Mouse (Mus musculus) kidney, adult 2 months (tissue): ENCODE measurements around the gene Timp3.

Experiments
- CTCF ChIP-seq: fragments of 200-500 bp; conservative IDR thresholded peaks from 2 replicates; pipeline ENCODE4 v1.5.1; 2011; ENCODE audit warnings: low read depth, mild to moderate bottlenecking, control low read depth, low read length, moderate library complexity, mixed read lengths; ENCODE audit not compliant: insufficient read depth, insufficient read length
- POLR2A ChIP-seq: fragments of 200-500 bp; IDR thresholded peaks from one replicate; pipeline ENCODE4 v1.6.1; 2011; ENCODE audit warnings: low read depth, low read length, control low read depth

DNA sequence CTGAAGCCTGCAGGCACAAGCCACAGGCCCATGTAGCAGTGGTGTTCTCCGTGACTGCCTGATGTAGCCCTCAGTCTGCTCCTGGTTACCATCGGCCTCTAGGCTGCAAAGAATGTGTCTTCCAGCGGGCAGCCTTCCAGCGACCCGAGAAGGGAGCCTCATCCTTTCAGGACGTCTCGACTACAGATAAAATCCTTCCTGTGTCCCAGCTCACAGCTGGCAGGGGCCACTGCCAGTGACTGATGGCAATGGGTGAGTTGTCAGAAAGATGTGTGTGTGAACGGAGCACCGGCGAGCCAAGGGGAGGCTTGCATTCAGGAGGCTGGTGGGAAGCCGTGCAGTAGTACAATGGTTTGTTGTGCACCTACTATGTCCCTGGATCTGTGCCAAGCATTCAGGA is 75.7 kb downstream of the Timp3 start:
- TF ChIP-seq POLR2A (no peak), CTCF (no peak)
